Mouse (Mus musculus) liver, embryonic 14.5 days (tissue): ENCODE results near the gene Mbd5. TPM values are rescaled to one million over a fixed set of nuclear protein-coding genes. Genes with fewer than 3 reads are reported as not detected.
A peak's percentile ranks its signal among the peaks of the same experiment; 100 is the strongest.

ENCODE experiments used
- ATAC-seq: fragments of 200-750 bp; cut with Nextera tagmentation; 2 replicates; pipeline ENCODE4 v1.8.0; 2017; ENCODE audit warnings: moderate number of reproducible peaks, mild to moderate bottlenecking, moderate library complexity; ENCODE audit not compliant: insufficient read depth
- DNase-seq, 3 experiments: peaks; one replicate each; pipeline ENCODE4 v3.0.0-alpha.2; 2012 to 2013; ENCODE audit warnings: low read depth in 3 of 3, low spot score in 3 of 3
- H3K27ac ChIP-seq: fragments of 300-500 bp; sonication (generic); 2 replicates; pipeline ENCODE4 v1.5.1; 2014; ENCODE audit warnings: moderate library complexity, mild to moderate bottlenecking, control low read depth, inconsistent platforms
- H3K27me3 ChIP-seq: fragments of 300-500 bp; sonication (generic); 2 replicates; pipeline ENCODE4 v1.6.1; 2014; ENCODE audit warnings: mild to moderate bottlenecking, low read length, moderate library complexity; ENCODE audit not compliant: control insufficient read depth, insufficient read depth
- H3K36me3 ChIP-seq: fragments of 300-500 bp; sonication (generic); replicated peaks from 2 replicates; pipeline ENCODE4 v1.6.1; 2014; ENCODE audit warnings: low read depth; ENCODE audit not compliant: control insufficient read depth, insufficient read depth
- H3K4me1 ChIP-seq, 2 experiments: fragments of 200-500 bp in 1 of 2; fragments of 300-500 bp in 1 of 2; sonication (generic) in 1 of 2; replicated peaks; 2 replicates each; pipeline ENCODE4 v1.6.1; 2012 to 2014; ENCODE audit warnings: antibody characterized with exemption in 1 of 2, inconsistent platforms in 1 of 2, low read length in 1 of 2; ENCODE audit not compliant: control insufficient read depth in 2 of 2, insufficient read depth in 2 of 2
- H3K4me2 ChIP-seq: fragments of 300-500 bp; sonication (generic); 2 replicates; pipeline ENCODE4 v1.6.1; 2014; ENCODE audit warnings: low read depth, mild to moderate bottlenecking, control low read depth, moderate library complexity
- H3K4me3 ChIP-seq, 2 experiments: fragments of 200-500 bp in 1 of 2; fragments of 300-500 bp in 1 of 2; sonication (generic) in 1 of 2; 2 replicates each; pipeline ENCODE4 v1.5.1; 2012 to 2014; ENCODE audit warnings: low read depth in 2 of 2, low read length in 2 of 2, mild to moderate bottlenecking in 2 of 2, control low read depth in 1 of 2, inconsistent platforms in 1 of 2, moderate library complexity in 1 of 2; ENCODE audit not compliant: insufficient read depth in 1 of 2
- H3K9ac ChIP-seq: fragments of 300-500 bp; sonication (generic); replicated peaks from 2 replicates; pipeline ENCODE4 v1.6.1; 2014; ENCODE audit warnings: mild to moderate bottlenecking, control low read depth, moderate library complexity
- H3K9me3 ChIP-seq: fragments of 300-500 bp; sonication (generic); 2 replicates; pipeline ENCODE4 v1.6.1; 2016; ENCODE audit warnings: low read length, mixed read lengths; ENCODE audit not compliant: control insufficient read depth
- CTCF ChIP-seq: IDR thresholded peaks from 2 replicates; pipeline ENCODE4 v1.5.1; 2016; ENCODE audit warnings: antibody characterized with exemption, low read depth, control low read depth
- EP300 ChIP-seq: IDR thresholded peaks from 2 replicates; pipeline ENCODE4 v1.6.1; 2016; ENCODE audit warnings: antibody characterized with exemption, low read depth
- WGBS: fragments of 180-500 bp; shearing (Covaris S2); extraction: QIAGEN DNeasy Blood & Tissue Kit; methylation state at CpG from one replicate; pipeline ENCODE4 v1.1.7; 2014; ENCODE audit not compliant: insufficient replicate concordance; 5-methylcytosine and 5-hydroxymethylcytosine counted together
- polyA plus RNA-seq, 2 experiments: library from polyadenylated mRNA; depleted of rRNA in 1 of 2; stranded (reverse) in 1 of 2; unstranded in 1 of 2; fragments of >200 nt; fragmentation: Nextera tagmentation in 1 of 2; extraction: Ambion mirVana in 1 of 2; gene quantifications; 2 replicates each; pipeline versions ENCODE4 v1.2.1 to v1.2.3; 2012 to 2014

The Mbd5 gene
- polyA plus RNA-seq, 2 experiments = 1.8 to 5.7 TPM

GRCm38 (mm10) chr2:49333594-49333993 lies 384.3 kb downstream of the Mbd5 start:
- Histone ChIP-seq H3K27ac (no peak overlapping the region), H3K4me3 (no peak overlapping the region), H3K4me2 (no peak overlapping the region), H3K27me3 (no peaks in the 10 kb centered on the region), H3K9ac (no peak overlapping the region), H3K9me3 (no peaks in the 10 kb centered on the region), H3K4me1 (no peaks in the 10 kb centered on the region), H3K36me3 (no peaks in the 10 kb centered on the region)
- 61% methylated on average over 7 of the region's 7 CpGs for WGBS
- TF ChIP-seq EP300 = no peak
- TF ChIP-seq CTCF = no peak
- DNase-seq (no peak), ATAC-seq (no peak)

DNA sequence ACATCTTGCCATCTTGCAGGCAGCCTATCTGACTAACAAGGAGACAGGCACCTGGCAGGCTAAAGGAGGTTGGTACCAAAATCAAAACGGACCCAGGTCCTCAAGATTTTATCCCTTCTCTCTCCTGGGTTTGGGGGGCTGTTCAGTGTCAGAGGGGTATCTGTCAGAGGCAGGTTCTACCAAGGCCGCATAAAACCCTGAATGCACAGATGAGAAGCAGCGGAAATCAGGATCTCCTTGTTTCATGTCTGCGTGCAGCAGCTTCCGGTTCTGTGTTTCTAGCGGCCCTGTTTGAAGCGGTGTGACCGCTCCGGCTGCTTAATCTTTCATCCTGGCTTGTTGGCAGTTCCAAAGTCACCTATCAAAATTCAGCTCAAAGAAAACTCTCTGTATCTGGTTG lies 386.0 kb downstream of the Mbd5 start:
- Histone ChIP-seq H3K9me3 (no peaks in the 10 kb centered on the region), H3K4me2 (no peak overlapping the region), H3K27me3 (no peaks in the 10 kb centered on the region), H3K4me3 (no peak overlapping the region), H3K36me3 (no peaks in the 10 kb centered on the region), H3K9ac (no peak overlapping the region), H3K4me1 (no peaks in the 10 kb centered on the region), H3K27ac (no peak overlapping the region)
- WGBS = 70% methylated on average over 9 of the region's 9 CpGs
- ATAC-seq (no peak), DNase-seq (no peak)
- TF ChIP-seq EP300 = no peak
- no peak for TF ChIP-seq CTCF

DNA sequence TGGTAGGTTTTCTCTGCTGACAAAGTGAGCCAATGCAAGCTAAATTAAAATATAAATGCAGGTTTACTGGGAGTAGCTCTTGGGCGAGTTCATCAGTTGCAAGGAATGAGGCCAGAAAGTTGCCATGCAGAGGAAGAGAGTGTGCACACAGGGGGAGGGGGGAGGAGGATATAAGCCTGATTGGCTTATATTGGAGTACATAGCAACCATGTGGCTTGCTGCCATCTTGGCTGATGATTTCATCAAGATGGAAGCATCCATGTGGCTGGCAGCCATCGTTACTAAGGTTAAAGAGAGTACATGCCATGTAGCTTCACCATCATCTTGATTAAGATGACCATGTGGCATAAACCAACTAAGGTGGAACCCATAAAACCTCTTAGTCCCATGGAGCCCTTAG lies 395.0 kb downstream of the Mbd5 start:
- TF ChIP-seq CTCF (no peak), EP300 (no peak)
- no peak for ATAC-seq
- WGBS = 52% methylated on average over 2 of the region's 2 CpGs
- no peaks in the 10 kb centered on the region for H3K36me3 ChIP-seq
- H3K4me1 ChIP-seq = no peaks in the 10 kb centered on the region
- H3K4me2 ChIP-seq = no peak overlapping the region
- H3K27ac ChIP-seq = no peak overlapping the region
- H3K9me3 ChIP-seq = no peaks in the 10 kb centered on the region
- no peak overlapping the region for H3K9ac ChIP-seq
- no peaks in the 10 kb centered on the region for H3K27me3 ChIP-seq
- DNase-seq = no peak
- no peak overlapping the region for H3K4me3 ChIP-seq

- TF ChIP-seq EP300 = no peak
- Histone ChIP-seq H3K4me3 (no peak overlapping the region), H3K4me2 (no peak overlapping the region), H3K27me3 (no peaks in the 10 kb centered on the region), H3K36me3 (no peaks in the 10 kb centered on the region), H3K9ac (no peak overlapping the region), H3K4me1 (peaks cover 0 to 11% of the 10 kb centered on the region in 2 experiments; a peak in 2 of 4 replicates), H3K9me3 (no peaks in the 10 kb centered on the region), H3K27ac (no peak overlapping the region)
- ATAC-seq (no peak), DNase-seq (no peak)
- 33% methylated on average over 2 of the region's 2 CpGs for WGBS
Observed at GRCm38 (mm10) chr2:49345786-49346185, 396.5 kb downstream of the Mbd5 start.

- Histone ChIP-seq H3K9ac (no peak overlapping the region), H3K9me3 (no peaks in the 10 kb centered on the region), H3K27me3 (no peaks in the 10 kb centered on the region), H3K4me3 (no peak overlapping the region), H3K27ac (no peak overlapping the region), H3K4me1 (peaks cover 0 to 13% of the 10 kb centered on the region in 2 experiments; a peak in 2 of 4 replicates), H3K36me3 (no peaks in the 10 kb centered on the region), H3K4me2 (no peak overlapping the region)
- peak; percentile 29 to 35 (median 31) for DNase-seq
- peak; percentile 76 for ATAC-seq
- 48% methylated on average over 5 of the region's 5 CpGs for whole genome bisulfite sequencing
- no peak for TF ChIP-seq CTCF
- no peak for TF ChIP-seq EP300
Observed at GRCm38 (mm10) chr2:49349813-49350212, 400.5 kb downstream of the Mbd5 start.

GRCm38 (mm10) chr2:49350852-49351251 lies 401.5 kb downstream of the Mbd5 start:
- Histone ChIP-seq H3K4me1 (peaks cover 0 to 13% of the 10 kb centered on the region in 2 experiments; a peak in 2 of 4 replicates), H3K4me3 (no peak overlapping the region), H3K9me3 (no peaks in the 10 kb centered on the region), H3K9ac (no peak overlapping the region), H3K27me3 (no peaks in the 10 kb centered on the region), H3K36me3 (no peaks in the 10 kb centered on the region), H3K27ac (no peak overlapping the region), H3K4me2 (no peak overlapping the region)
- no peak for DNase-seq
- TF ChIP-seq CTCF (no peak), EP300 (no peak)
- no peak for ATAC-seq
- 32% methylated on average over 4 of the region's 4 CpGs for WGBS
